Mouse (Mus musculus): ENCODE measurements around the gene Tmem251. TPM values are rescaled to one million over a fixed set of nuclear protein-coding genes. Genes with fewer than 3 reads are reported as not detected.

Gene Tmem251
- polyA plus RNA-seq, 2 experiments: 3.4 to 11.2 TPM

- no peak overlapping the region for H3K9ac ChIP-seq (ENCODE audit: low read depth, low read length, severe bottlenecking)
- H3K27ac ChIP-seq (replicated peaks; ENCODE audit: low read depth, low read length): no peak overlapping the region
- peaks cover 92% of the 10 kb centered on the region for H3K36me3 ChIP-seq (ENCODE audit: control insufficient read depth, insufficient read depth, low read length)
- no peaks in the 10 kb centered on the region for H3K9me3 ChIP-seq (ENCODE audit: control insufficient read depth, low read length)
- no peaks in the 10 kb centered on the region for H3K27me3 ChIP-seq (ENCODE audit: control insufficient read depth, insufficient read depth, low read length)
- no peak for TF ChIP-seq POLR2A (IDR thresholded peaks at IDR 0.05; ENCODE audit: borderline replicate concordance, extremely low read depth, insufficient read depth, insufficient read length)
- no peaks in the 10 kb centered on the region for H3K4me1 ChIP-seq (ENCODE audit: control insufficient read depth, insufficient read depth, low read length)
- WGBS: 92% methylated on average over 4 of the region's 4 CpGs
- no peak overlapping the region for H3K4me3 ChIP-seq (replicated peaks; ENCODE audit: low read length)
- DNase-seq (ENCODE audit: low spot score) (no peak), ATAC-seq (ENCODE audit: low FRiP score, low read depth) (no peak)
- H3K4me2 ChIP-seq (replicated peaks; ENCODE audit: low read depth, low read length, severe bottlenecking): no peak overlapping the region
Measured at GRCm38 (mm10) chr12:102769000-102769399, 25.4 kb downstream of the Tmem251 start.

GRCm38 (mm10) chr12:102771601-102772000, 28.0 kb downstream of the Tmem251 start:
- Histone ChIP-seq H3K9ac (ENCODE audit: low read depth, low read length, severe bottlenecking) (no peak overlapping the region), H3K4me1 (ENCODE audit: control insufficient read depth, insufficient read depth, low read length) (no peaks in the 10 kb centered on the region), H3K27ac (replicated peaks; ENCODE audit: low read depth, low read length) (no peak overlapping the region), H3K4me3 (replicated peaks; ENCODE audit: low read length) (no peak overlapping the region), H3K36me3 (ENCODE audit: control insufficient read depth, insufficient read depth, low read length) (peaks cover 95% of the 10 kb centered on the region), H3K27me3 (ENCODE audit: control insufficient read depth, insufficient read depth, low read length) (no peaks in the 10 kb centered on the region), H3K9me3 (ENCODE audit: control insufficient read depth, low read length) (no peaks in the 10 kb centered on the region), H3K4me2 (replicated peaks; ENCODE audit: low read depth, low read length, severe bottlenecking) (no peak overlapping the region)
- no peak for TF ChIP-seq POLR2A (IDR thresholded peaks at IDR 0.05; ENCODE audit: borderline replicate concordance, extremely low read depth, insufficient read depth, insufficient read length)
- no peak for ATAC-seq (ENCODE audit: low FRiP score, low read depth)
- 94% methylated on average over 8 of the region's 8 CpGs for WGBS
- no peak for DNase-seq (ENCODE audit: low spot score)

GRCm38 (mm10) chr12:102772676-102773075, 29.1 kb downstream of the Tmem251 start:
- Histone ChIP-seq H3K27me3 (ENCODE audit: control insufficient read depth, insufficient read depth, low read length) (no peaks in the 10 kb centered on the region), H3K27ac (replicated peaks; ENCODE audit: low read depth, low read length) (no peak overlapping the region), H3K36me3 (ENCODE audit: control insufficient read depth, insufficient read depth, low read length) (peaks cover 95% of the 10 kb centered on the region), H3K4me3 (replicated peaks; ENCODE audit: low read length) (no peak overlapping the region), H3K9me3 (ENCODE audit: control insufficient read depth, low read length) (no peaks in the 10 kb centered on the region), H3K4me2 (replicated peaks; ENCODE audit: low read depth, low read length, severe bottlenecking) (no peak overlapping the region), H3K4me1 (ENCODE audit: control insufficient read depth, insufficient read depth, low read length) (no peaks in the 10 kb centered on the region), H3K9ac (ENCODE audit: low read depth, low read length, severe bottlenecking) (no peak overlapping the region)
- ATAC-seq (ENCODE audit: low FRiP score, low read depth) (no peak), DNase-seq (ENCODE audit: low spot score) (no peak)
- no peak for TF ChIP-seq POLR2A (IDR thresholded peaks at IDR 0.05; ENCODE audit: borderline replicate concordance, extremely low read depth, insufficient read depth, insufficient read length)
- 90% methylated on average over 5 of the region's 5 CpGs for WGBS

DNA sequence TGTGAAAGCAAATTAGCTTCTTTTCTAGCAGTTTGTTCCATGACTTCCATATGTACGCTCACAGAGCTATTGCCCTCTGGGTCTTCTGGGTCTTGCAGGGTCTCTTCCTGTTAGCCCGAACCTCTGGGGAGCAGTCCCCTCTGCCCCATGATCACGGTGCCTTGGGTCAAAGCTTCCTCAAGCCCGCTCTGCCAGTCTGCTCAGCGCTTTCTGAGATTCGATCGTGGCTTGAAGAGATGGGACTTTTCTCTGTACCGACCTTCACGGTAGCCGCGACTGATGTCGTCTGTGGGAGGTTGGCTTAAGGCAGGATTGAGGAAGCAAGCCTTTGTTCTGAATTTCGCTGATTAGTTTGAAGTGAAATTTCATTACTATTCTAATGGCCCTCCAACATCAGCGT, 32.5 kb downstream of the Tmem251 start:
- Histone ChIP-seq H3K36me3 (ENCODE audit: control insufficient read depth, insufficient read depth, low read length) (peaks cover 71% of the 10 kb centered on the region), H3K9me3 (ENCODE audit: control insufficient read depth, low read length) (no peaks in the 10 kb centered on the region), H3K4me1 (ENCODE audit: control insufficient read depth, insufficient read depth, low read length) (no peaks in the 10 kb centered on the region), H3K9ac (ENCODE audit: low read depth, low read length, severe bottlenecking) (no peak overlapping the region), H3K4me2 (replicated peaks; ENCODE audit: low read depth, low read length, severe bottlenecking) (no peak overlapping the region), H3K4me3 (replicated peaks; ENCODE audit: low read length) (no peak overlapping the region), H3K27me3 (ENCODE audit: control insufficient read depth, insufficient read depth, low read length) (no peaks in the 10 kb centered on the region), H3K27ac (replicated peaks; ENCODE audit: low read depth, low read length) (no peak overlapping the region)
- TF ChIP-seq POLR2A (IDR thresholded peaks at IDR 0.05; ENCODE audit: borderline replicate concordance, extremely low read depth, insufficient read depth, insufficient read length): no peak
- no peak for DNase-seq (ENCODE audit: low spot score)
- ATAC-seq (ENCODE audit: low FRiP score, low read depth): no peak
- 93% methylated on average over 14 of the region's 14 CpGs for WGBS

GRCm38 (mm10) chr12:102778151-102778550, 34.6 kb downstream of the Tmem251 start:
- Histone ChIP-seq H3K4me1 (ENCODE audit: control insufficient read depth, insufficient read depth, low read length) (no peaks in the 10 kb centered on the region), H3K9ac (ENCODE audit: low read depth, low read length, severe bottlenecking) (no peak overlapping the region), H3K4me3 (replicated peaks; ENCODE audit: low read length) (no peak overlapping the region), H3K27me3 (ENCODE audit: control insufficient read depth, insufficient read depth, low read length) (no peaks in the 10 kb centered on the region), H3K36me3 (ENCODE audit: control insufficient read depth, insufficient read depth, low read length) (peaks cover 55% of the 10 kb centered on the region), H3K9me3 (ENCODE audit: control insufficient read depth, low read length) (no peaks in the 10 kb centered on the region), H3K27ac (replicated peaks; ENCODE audit: low read depth, low read length) (no peak overlapping the region), H3K4me2 (replicated peaks; ENCODE audit: low read depth, low read length, severe bottlenecking) (no peak overlapping the region)
- ATAC-seq (ENCODE audit: low FRiP score, low read depth): no peak
- no peak for DNase-seq (ENCODE audit: low spot score)
- WGBS: 86% methylated on average over 5 of the region's 5 CpGs
- no peak for TF ChIP-seq POLR2A (IDR thresholded peaks at IDR 0.05; ENCODE audit: borderline replicate concordance, extremely low read depth, insufficient read depth, insufficient read length)

- Histone ChIP-seq H3K4me1 (ENCODE audit: control insufficient read depth, insufficient read depth, low read length) (no peaks in the 10 kb centered on the region), H3K27me3 (ENCODE audit: control insufficient read depth, insufficient read depth, low read length) (no peaks in the 10 kb centered on the region), H3K4me2 (replicated peaks; ENCODE audit: low read depth, low read length, severe bottlenecking) (no peak overlapping the region), H3K9me3 (ENCODE audit: control insufficient read depth, low read length) (no peaks in the 10 kb centered on the region), H3K4me3 (replicated peaks; ENCODE audit: low read length) (no peak overlapping the region), H3K36me3 (ENCODE audit: control insufficient read depth, insufficient read depth, low read length) (peaks cover 50% of the 10 kb centered on the region), H3K27ac (replicated peaks; ENCODE audit: low read depth, low read length) (no peak overlapping the region), H3K9ac (ENCODE audit: low read depth, low read length, severe bottlenecking) (no peak overlapping the region)
- no peak for ATAC-seq (ENCODE audit: low FRiP score, low read depth)
- TF ChIP-seq POLR2A (IDR thresholded peaks at IDR 0.05; ENCODE audit: borderline replicate concordance, extremely low read depth, insufficient read depth, insufficient read length): no peak
- WGBS: 49% methylated on average over 3 of the region's 3 CpGs
- DNase-seq (ENCODE audit: low spot score): no peak
Measured at GRCm38 (mm10) chr12:102779452-102779851, 35.9 kb downstream of the Tmem251 start.
